Mouse (Mus musculus) erythroblast, embryonic 14.5 days (primary cell): ENCODE data around the gene Tfap4.

Experiments
- GATA1 ChIP-seq: IDR thresholded peaks from 2 replicates; pipeline ENCODE4 v1.6.1; 2012; ENCODE audit warnings: low read length, inconsistent platforms, mixed read lengths
- TAL1 ChIP-seq: IDR thresholded peaks from 3 replicates; pipeline ENCODE4 v1.6.1; 2012; ENCODE audit warnings: low read length, inconsistent platforms, mixed read lengths

- TF ChIP-seq TAL1 (no peak), GATA1 (no peak)
These were observed 17.2 kb upstream of the Tfap4 start for GRCm38 (mm10) chr16:4576873-4577272.
